Mouse (Mus musculus) megakaryocyte, embryonic 14.5 days (primary cell): ENCODE measurements at regions not wholly inside any gene's neighbourhood (a gene's known extent, or its start where the extent isn't known, plus 50 kb on each side); places are given as distances from the start of the nearest gene placed in this dataset.

Experiments
- FLI1 ChIP-seq: IDR thresholded peaks from 2 replicates; pipeline ENCODE4 v1.6.1; 2012; ENCODE audit warnings: low read length, inconsistent platforms, mixed read lengths
- GATA1 ChIP-seq: IDR thresholded peaks from 3 replicates; pipeline ENCODE4 v1.6.1; 2012; ENCODE audit warnings: mixed read lengths, low read length, inconsistent platforms, borderline replicate concordance

DNA sequence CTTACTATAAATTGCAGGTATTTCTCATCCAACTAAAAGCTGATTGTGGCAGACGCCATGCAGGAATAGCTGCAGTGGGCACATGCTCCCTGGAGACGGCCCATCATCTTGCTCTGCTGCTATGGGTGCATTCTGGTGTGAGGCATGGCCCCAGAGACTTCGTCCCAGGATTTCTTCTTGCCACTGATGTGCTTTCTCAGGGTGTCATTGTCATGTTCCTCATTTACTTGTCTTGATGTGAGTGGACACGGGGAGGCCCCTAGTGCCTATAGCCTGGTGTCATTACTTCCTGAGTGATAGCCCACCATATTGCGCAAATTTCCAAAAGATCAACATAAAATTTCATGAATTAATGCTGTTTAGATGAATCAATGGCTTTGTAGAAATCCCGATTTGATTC, 336.5 kb downstream of the Gm49356 start:
- TF ChIP-seq GATA1 = no peak
- TF ChIP-seq FLI1 = no peak
